Mouse (Mus musculus) erythroblast, adult 5-6 weeks (primary cell): ENCODE data around the gene Frmd4b. TPM values are rescaled to one million over a fixed set of nuclear protein-coding genes. Genes with fewer than 3 reads are reported as not detected.
"Not testable (repeated sequence)": the region's sequence is repeated elsewhere in the genome, so short reads cannot be mapped to it uniquely, and the experiment has no call there.

Experiments used
- ATAC-seq: replicated peaks from 2 replicates; pipeline ENCODE4 v1.8.0; 2016; ENCODE audit warnings: moderate number of reproducible peaks, mild to moderate bottlenecking, moderate TSS enrichment, inconsistent platforms; ENCODE audit not compliant: poor library complexity, low FRiP score, severe bottlenecking
- total RNA-seq, 2 experiments: library from RNA; stranded (forward) in 1 of 2; stranded (reverse) in 1 of 2; fragments of 150-400 nt in 1 of 2; fragments of 200-764, 138-1000 nt in 1 of 2; gene quantifications; 2 replicates each; pipeline versions ENCODE4 v1.2.3 to v1.2.4; 2015 to 2017; ENCODE audit warnings: low replicate concordance in 2 of 2

The Frmd4b gene
- total RNA-seq, 2 experiments from 2014 or later: 2.9 to 6.1 TPM

GRCm38 (mm10) chr6:97434753-97435152 is 182.6 kb downstream of the Frmd4b start:
- ATAC-seq: no peak

DNA sequence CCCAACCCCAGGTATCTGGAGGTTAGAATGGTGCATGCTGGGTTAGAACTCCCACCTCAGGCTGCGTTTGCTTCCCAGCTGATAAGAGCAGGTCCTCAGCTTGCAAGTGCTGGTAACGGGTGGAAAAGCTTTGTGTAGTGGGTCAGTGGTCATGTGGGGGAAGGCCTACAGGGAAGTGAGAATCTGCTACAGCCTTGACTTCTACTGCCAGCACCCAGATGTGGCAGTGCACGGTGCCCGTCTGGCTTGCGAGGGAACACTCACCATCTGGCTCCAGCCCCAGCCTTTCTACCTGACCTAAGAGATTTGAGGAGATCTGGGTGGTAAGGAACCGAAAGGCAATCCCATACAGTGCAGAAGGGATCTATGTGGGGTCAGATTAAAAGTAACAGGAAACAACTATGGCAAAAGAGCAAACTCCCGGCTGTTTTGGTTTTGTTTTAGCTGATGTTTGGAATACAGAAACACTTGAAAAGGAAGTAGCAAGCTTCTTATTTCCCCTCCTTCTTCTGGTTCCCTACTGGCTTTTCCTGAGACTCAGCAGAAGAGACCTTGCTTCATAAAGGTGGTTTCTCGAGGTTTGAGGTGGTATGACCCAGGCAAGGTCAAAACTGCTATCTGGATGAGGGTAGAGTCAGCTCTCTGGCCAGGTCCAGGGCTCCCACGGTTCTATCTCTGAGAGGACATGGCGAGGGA is 185.9 kb downstream of the Frmd4b start:
- no peak for ATAC-seq

DNA sequence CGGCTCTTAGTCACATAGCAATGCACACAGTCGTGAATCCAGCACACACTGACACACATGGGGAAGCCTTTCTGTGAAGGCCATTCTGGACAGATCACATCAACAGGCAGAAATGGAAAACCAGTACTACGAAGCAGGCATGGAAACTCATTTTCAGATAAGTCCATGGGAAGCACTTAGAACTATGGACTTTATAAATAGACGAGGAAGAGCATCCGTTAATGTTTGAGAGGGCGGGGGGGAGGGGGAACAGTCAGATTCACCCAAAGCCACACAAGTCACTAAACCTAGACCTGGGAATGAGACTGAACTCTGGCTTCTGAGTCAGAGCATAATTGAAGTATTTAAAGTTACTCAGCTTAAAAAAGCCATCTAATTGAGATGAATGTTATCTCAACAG is 186.8 kb downstream of the Frmd4b start:
- ATAC-seq: no peak

GRCm38 (mm10) chr6:97429688-97430343 is 187.5 kb downstream of the Frmd4b start:
- ATAC-seq: no peak

DNA sequence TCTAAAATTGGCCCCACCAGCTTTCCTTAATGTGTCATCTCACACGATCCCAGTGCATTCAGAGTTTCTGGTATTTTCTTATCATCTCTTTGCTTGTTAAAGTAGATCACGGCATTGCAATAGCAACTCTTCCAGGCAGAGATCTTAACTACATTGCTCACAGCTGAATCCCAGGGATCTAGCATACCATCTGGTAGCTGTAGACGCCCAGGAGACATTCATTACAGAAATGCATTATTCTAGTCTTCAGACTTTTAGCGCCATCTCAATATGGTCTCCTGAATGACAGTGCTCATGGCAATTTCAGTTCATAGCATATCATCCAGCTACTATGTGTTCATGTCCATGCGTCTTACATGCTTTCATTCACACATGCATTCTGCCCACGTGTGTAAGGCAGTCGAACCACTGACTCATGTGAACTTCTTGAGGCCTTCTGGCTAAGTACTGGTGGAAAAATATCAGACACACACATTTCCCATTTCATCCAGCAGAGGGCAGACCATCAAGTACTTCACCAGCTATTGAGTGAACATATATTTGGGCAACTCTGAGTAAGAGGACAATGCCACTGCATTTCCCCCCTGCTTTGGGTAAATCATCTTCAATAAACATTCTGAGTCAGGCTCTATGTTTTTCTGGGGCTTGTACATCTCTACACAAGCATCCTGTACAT is 197.4 kb downstream of the Frmd4b start:
- no peak for ATAC-seq

- ATAC-seq: no peak
Measured at GRCm38 (mm10) chr6:97416972-97417554, 200.3 kb downstream of the Frmd4b start.

DNA sequence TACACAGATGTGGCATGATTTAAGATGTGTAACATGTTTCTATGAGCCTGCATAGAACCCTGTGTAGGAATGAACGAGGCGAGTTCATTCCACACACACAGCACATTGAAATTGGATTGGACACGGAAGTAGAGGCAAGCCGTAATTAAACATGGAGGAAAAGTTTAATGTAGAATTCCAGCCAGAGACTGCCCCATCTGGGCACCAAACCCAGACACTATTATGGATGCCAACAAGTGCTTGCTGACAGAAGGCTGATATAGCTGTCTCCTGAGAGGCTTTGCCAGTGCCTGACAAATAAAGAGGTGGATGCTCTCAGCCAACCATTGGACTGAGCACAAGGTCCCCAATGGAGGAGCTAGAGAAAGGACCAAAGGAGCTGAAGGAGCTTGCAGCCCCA is 201.8 kb downstream of the Frmd4b start:
- ATAC-seq: not testable (repeated sequence)

DNA sequence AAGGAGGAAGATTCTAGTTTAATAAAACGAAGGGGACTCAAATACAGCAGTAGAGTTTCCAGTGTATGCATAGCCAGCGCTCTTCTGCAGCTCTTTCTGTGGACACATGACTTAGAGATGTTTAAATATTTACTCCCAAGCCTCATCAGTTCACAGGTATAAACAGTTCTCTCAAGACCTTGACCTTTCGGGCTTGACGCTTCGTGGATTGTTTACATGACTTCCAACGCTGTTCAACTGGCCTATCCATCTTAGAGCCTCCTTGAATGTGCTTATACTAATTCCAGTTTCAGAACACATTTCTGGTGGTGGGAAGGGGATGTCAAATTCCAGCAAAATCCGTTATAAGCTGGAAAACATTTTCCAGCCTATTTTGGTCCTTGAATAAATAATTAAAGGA is 203.9 kb downstream of the Frmd4b start:
- no peak for ATAC-seq

GRCm38 (mm10) chr6:97412403-97412802 is 204.9 kb downstream of the Frmd4b start:
- ATAC-seq: no peak

GRCm38 (mm10) chr6:97411327-97411726 is 206.0 kb downstream of the Frmd4b start:
- ATAC-seq: no peak

GRCm38 (mm10) chr6:97409467-97410239 is 207.7 kb downstream of the Frmd4b start:
- no peak for ATAC-seq

DNA sequence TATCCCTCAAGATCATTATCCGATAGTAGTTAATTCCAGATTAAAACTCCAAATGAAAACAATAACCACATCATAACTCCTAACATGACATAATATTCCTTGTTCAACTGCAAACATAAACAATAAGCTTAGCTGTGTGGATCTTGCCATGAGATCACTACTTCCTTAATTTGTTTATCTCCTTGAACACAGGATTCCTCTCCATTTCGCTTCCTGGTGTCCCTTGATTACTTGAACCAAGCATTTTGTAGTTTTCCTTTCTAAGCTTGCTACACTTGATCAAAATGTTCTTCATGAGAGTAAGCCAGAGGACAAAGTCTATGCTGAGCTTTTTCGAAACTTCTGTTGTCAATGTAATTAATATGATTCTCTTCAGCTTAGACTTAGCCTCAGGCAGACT is 209.4 kb downstream of the Frmd4b start:
- ATAC-seq: no peak

GRCm38 (mm10) chr6:97407425-97407824 is 209.9 kb downstream of the Frmd4b start:
- ATAC-seq: no peak

GRCm38 (mm10) chr6:97405311-97405710 is 212.0 kb downstream of the Frmd4b start:
- peak; percentile 52; the same call in 1 of the 2 replicates for ATAC-seq

- no peak for ATAC-seq
Measured at GRCm38 (mm10) chr6:97402822-97403472, 214.4 kb downstream of the Frmd4b start.

DNA sequence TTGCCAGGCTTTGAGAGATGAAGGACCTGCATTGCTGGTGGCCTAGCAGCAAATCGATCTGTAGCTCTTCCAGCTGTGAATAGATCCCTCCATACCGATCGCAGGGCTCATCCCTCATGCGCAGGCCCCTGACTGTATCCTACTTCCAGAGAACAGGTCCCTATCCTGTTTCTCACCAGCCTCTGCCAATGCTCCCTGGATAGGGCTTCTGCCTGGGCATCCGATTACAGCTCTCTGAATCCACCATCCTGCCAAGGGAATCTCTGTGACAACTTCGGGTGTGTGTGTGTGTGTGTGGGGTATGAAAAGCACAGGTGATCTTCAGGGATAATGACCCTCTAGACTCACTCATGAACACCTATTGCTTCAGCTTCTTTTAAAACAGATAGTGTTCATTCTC is 216.9 kb downstream of the Frmd4b start:
- no peak for ATAC-seq

DNA sequence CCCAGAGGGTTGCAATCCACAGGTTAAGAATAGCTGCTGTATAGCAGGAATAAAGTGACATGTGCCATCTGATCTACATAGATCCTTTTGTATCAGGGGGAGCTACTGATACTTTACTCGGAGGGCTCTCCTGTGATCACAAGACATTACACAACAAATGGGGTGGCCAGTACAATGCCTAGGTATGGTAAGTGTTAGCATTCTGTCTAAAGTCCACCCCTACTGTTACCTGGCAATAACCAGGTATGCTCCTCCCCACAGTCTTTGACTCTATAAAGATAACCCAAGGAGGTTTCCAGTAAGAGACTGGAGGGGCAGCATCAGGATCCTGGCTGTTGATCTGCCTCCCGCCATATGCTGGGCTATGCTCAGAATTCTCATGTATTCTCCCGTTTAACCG is 219.4 kb downstream of the Frmd4b start:
- no peak for ATAC-seq

- no peak for ATAC-seq
Measured at GRCm38 (mm10) chr6:97396957-97397354, 220.4 kb downstream of the Frmd4b start.

DNA sequence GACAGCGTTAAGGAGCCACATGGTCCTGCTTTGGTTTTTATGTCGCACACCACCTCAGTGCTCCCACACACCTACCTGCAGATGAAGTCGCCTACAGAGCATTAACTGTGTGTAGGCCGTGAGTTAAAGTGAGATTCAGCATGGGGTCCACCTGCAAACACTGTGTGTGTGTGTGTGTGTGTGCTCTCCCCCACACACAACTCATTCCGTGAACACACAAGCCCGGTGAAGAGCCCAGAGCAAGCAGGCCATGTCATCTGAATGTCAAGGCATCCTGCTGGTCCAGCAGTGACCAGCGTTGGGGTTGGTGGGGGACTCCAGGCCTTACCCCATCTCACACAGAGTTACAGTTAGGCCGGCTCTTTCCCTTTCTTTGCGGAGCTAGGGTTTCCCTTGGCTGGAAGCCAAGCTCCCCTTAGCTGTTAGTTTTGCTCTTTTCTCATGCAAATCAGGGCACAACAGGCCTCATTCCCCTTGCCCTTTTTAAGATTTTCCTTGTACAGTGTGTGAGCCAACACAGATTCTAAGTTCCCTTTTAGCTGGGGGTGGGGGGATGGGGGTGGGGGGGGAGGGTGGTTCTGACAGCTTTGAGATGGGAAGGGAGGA is 220.9 kb downstream of the Frmd4b start:
- ATAC-seq: no peak
